Mouse (Mus musculus): ENCODE results near the gene Gpd2. TPM values are rescaled to one million over a fixed set of nuclear protein-coding genes. Genes with fewer than 3 reads are reported as not detected.

The Gpd2 gene
- total and polyA plus RNA-seq, 3 experiments = 10.2 to 130 (median 102) TPM

DNA sequence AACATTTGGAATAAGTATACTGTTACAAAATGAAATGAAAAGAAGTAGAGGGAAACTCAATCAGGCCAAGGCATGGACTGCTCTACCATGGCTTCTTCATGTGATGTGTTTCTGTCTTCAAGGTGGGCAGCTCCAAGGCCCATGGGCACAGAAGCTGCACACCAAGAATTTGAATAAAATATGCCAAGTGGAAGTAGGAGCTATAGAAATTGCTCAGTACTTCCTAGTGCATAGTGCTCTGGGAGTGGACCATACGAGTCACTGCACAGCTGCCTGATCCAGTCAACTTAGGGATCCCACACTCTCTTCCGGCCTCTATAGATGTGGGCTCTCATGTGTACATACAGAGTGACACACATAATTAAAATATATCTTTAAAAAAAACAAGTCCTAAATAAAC, 147.2 kb downstream of the Gpd2 start:
- DNase-seq = no peak

DNA sequence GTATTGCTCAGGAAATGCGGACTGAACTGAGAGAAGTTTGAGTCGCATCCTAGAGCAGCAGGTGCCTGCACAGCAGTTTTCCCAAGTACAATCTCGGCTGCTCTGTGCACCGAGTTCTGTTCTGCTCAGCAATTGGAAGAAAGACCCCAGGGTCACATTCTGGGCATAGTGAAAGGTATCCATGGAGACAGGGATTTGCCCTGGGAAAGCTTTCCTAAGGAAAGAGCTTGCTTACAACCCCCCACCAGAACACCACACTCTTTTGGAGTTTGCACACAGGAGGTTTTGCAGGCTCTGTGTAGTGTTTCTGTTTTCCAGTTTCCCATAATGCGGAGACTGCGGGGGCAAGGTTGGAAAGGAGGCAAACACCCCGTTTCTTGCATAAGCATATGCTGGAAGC, 150.4 kb downstream of the Gpd2 start:
- no peak for DNase-seq

DNA sequence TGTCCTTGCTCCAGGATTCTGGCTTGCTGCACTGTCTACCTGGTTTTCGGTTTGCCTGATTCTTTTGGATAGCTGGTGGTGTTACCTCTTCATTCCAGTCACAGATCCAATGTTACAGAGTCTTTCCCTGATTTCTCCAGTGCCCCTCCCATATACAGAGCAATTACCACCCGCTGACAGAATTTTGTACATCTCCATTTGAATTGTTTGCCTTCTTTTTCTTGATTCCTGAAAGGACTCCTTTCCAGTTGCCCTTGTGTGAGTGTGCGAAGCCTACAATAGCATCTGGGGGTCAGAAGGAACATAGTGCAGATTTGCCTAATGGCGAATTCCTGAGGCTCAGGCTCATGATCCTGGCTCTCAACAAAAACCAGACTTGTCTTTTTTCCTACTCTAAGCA, 157.6 kb downstream of the Gpd2 start:
- DNase-seq = no peak

DNA sequence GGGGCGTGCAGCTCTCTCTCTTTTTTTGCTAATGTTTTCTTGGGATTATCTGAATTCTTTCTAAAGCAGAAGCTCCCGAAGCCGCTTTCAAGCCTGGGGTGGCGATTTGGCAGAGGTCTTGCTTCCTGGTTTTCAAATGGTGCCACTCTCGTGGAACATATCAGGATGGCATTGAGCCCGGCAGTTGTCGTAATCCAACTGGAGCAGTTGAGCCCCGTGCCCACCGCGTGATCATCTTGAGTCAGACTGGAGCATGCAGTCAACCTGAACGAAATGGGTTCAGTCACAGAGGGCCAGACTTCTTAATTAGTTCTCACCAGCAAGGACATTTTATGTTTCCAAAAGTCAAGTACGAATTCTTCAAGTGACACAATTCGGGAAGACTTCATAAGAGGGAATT, 158.6 kb downstream of the Gpd2 start:
- DNase-seq = no peak

DNA sequence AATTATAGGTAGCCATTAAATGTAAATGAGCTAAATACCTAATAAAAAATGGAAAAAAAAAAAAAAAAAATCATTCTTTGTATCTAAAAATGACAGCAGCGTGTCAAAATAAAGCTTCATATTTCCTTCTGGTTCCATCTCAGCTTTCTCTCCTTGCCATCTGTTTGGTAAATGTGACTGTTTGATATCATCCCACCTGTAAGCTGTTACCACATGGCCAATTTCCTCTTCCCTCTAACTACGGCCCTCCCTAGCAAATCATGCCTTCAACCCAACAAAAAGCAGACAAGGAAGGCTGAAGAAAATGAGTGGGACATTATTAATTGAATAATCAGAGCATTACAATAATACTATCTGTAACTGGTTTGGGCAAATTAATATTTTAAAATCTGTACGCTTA, 160.3 kb downstream of the Gpd2 start:
- DNase-seq = no peak

DNA sequence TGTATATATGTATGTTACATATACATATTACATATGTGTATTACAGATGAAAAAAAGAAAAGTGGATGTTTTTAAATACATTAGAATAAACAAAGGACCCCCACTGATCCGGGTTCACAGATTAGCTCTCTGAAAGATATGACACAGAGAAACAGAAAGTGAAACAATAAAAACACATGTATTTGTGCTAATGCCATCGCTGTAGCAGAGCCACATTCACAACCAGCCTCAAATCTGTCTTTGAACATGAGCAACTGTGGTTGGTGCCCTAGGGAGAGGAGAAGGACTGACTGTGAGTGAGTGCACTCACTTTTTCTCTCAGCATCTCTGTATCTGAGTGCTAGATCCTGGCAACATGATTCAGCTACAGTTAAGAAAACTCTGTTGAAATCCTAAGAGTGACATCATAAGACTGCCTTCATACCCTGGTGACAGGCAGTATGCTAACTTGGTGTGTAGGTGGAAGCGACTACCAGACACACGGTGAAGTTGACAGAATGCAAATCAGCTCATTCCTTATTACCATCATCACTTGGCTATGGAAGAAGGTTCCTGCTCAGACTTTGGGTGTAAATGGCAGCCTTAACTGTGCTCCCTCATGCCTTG, 170.1 kb downstream of the Gpd2 start:
- no peak for DNase-seq

DNA sequence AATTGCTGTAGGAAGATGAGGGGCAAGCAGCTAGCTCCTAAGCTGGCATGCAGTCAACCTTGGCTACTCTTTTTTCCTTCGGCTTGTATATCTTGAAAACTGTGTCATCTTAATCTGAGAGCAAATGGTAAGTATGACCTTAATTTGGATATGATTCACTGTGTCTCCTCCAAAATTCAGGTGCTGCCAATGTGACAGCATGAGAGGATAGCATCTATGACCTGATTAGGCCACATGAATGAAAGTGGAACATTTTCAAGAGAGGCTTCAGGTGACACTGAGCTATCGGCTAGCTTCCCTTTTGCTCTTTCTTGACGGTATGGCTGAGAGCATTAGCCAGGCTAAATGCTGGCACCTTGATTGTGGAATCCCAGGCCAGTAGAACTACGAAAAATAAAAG, 171.0 kb downstream of the Gpd2 start:
- DNase-seq = no peak

DNA sequence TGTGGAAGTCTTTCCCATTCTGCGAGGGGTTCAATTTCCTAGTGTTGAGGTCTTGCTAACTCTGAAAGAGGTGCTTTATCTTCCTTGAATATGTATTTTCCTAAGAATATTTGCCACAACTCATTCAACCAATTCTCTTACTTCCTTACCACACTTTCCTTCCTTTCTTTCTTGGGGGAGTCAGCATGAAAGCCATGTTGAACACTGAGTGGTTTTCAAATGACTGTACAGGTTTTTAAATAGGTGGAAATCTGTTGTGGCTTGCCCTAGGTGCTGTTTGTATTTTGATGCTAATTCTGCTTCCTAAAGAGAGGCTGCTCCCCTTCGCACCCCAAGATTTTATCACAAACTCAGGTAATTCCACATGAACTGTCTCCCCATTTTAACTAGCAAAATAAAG, 174.1 kb downstream of the Gpd2 start:
- no peak for DNase-seq

DNA sequence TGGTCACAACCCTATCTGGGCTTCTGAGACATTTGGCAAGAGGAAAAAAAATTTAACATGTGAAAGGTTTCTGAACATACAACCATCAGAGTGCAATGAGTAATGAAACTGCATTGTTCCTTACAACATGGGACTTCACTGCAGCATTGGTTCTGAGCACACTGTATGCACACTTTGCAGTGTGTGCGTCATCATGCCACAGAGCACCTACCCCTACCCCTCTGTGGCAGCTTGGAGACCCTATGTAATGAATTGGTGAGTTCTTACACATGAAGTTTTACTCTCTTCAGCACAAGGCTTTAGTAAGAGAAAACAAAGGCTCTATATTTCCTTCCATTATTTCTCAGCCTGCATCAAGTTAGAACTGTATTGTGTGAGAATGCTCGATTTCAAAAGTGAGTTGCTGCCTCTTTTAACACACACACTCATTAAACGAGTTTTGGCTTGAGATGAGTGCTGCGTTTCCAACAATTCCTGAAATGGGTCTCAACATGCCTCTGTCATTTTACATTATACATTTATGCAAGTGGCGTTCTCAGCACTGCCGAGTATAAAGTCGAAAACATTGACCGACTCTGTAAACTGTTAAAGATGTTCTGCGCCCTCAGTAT, 177.2 kb downstream of the Gpd2 start:
- DNase-seq = no peak

DNA sequence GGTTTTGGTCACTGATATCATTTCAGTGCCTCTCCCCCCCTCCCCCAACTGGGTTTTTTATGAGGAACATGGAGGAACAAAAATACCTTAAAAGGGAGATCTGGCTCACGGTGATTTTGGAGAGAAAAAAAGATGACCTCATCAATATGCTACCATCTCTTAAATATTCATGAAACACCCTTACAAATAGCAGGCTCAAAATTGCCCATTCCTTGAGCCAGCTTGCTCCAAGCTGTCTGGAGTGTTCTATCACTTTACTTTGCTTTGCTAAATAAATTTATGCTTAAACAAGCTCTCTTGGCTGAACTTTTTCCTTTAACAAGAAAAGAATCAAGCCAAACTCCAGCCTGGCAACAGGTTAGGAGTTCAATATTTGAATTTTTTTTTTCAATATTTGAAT, 179.3 kb downstream of the Gpd2 start:
- no peak for DNase-seq

Other genes with a start within 250 kb of the Gpd2 start
- 10 to 100 TPM; 21.0 to 21.7 TPM for gene Nr4a2, start 113.6 kb upstream of the Gpd2 start, total RNA-seq (2021)
- gene Nr4a2, start 113.6 kb upstream of the Gpd2 start, polyA plus RNA-seq (2012; rRNA removed) = 5.5 and 8.7 TPM in 2 replicates

Data from adrenal gland, adult 2 months (tissue).